Mouse (Mus musculus) heart, embryonic 10.5 days (tissue): ENCODE data around the gene Msmb. TPM values are rescaled to one million over a fixed set of nuclear protein-coding genes. Genes with fewer than 3 reads are reported as not detected.

Source experiments
- DNase-seq: peaks from one replicate; pipeline ENCODE4 v3.0.0-alpha.2; 2017; ENCODE audit warnings: low spot score
- H3K27ac ChIP-seq: fragments of 300-500 bp; sonication (generic); 2 replicates; pipeline ENCODE4 v1.5.1; 2016; ENCODE audit warnings: mild to moderate bottlenecking
- H3K27me3 ChIP-seq: fragments of 300-500 bp; sonication (generic); 2 replicates; pipeline ENCODE4 v1.6.1; 2016; ENCODE audit warnings: mild to moderate bottlenecking; ENCODE audit not compliant: poor library complexity, insufficient read depth, severe bottlenecking
- H3K36me3 ChIP-seq: fragments of 300-500 bp; sonication (generic); 2 replicates; pipeline ENCODE4 v1.6.1; 2016; ENCODE audit warnings: mild to moderate bottlenecking, moderate library complexity
- H3K4me1 ChIP-seq: fragments of 300-500 bp; sonication (generic); 2 replicates; pipeline ENCODE4 v1.6.1; 2016; ENCODE audit warnings: mild to moderate bottlenecking
- H3K4me3 ChIP-seq: fragments of 300-500 bp; sonication (generic); 2 replicates; pipeline ENCODE4 v1.5.1; 2016; ENCODE audit warnings: mild to moderate bottlenecking, moderate library complexity
- H3K9me3 ChIP-seq: fragments of 300-500 bp; sonication (generic); 2 replicates; pipeline ENCODE4 v1.6.1; 2016; ENCODE audit warnings: mild to moderate bottlenecking, moderate library complexity
- WGBS: fragments of 180-500 bp; shearing (Covaris S2); methylation state at CpG from one replicate; pipeline ENCODE4 v1.1.7; 2016; 5-methylcytosine and 5-hydroxymethylcytosine counted together
- polyA plus RNA-seq: library from polyadenylated mRNA; unstranded; fragments of >200 nt; fragmentation: Nextera tagmentation; extraction: Ambion mirVana; gene quantifications from 2 replicates; pipeline ENCODE4 v1.2.1, GENCODE M21; 2016

Gene Msmb
- polyA plus RNA-seq, 1 experiment from 2014 or later: not detected

GRCm38 (mm10) chr14:32153156-32153555 lies 11.3 kb downstream of the Msmb start:
- H3K9me3 ChIP-seq: no peaks in the 10 kb centered on the region
- H3K27me3 ChIP-seq: no peaks in the 10 kb centered on the region
- DNase-seq: no peak
- no peak overlapping the region for H3K27ac ChIP-seq
- H3K4me1 ChIP-seq: no peaks in the 10 kb centered on the region
- no peaks in the 10 kb centered on the region for H3K36me3 ChIP-seq
- 95% methylated on average over 2 of the region's 2 CpGs for WGBS
- no peak overlapping the region for H3K4me3 ChIP-seq

- H3K9me3 ChIP-seq: no peaks in the 10 kb centered on the region
- peaks cover 5% of the 10 kb centered on the region; the same call in 1 of the 2 replicates for H3K4me1 ChIP-seq
- no peaks in the 10 kb centered on the region for H3K27me3 ChIP-seq
- H3K27ac ChIP-seq: no peak overlapping the region
- H3K4me3 ChIP-seq: no peak overlapping the region
- no peak for DNase-seq
- no peaks in the 10 kb centered on the region for H3K36me3 ChIP-seq
- 86% methylated on average over 6 of the region's 6 CpGs for WGBS
Measured at GRCm38 (mm10) chr14:32154758-32155157, 12.9 kb downstream of the Msmb start.

- DNase-seq: no peak
- Histone ChIP-seq H3K9me3 (no peaks in the 10 kb centered on the region), H3K27ac (peak overlapping the region; percentile 93), H3K4me3 (peak overlapping the region; percentile 84), H3K36me3 (no peaks in the 10 kb centered on the region), H3K4me1 (peaks cover 31% of the 10 kb centered on the region), H3K27me3 (no peaks in the 10 kb centered on the region)
- WGBS: 35% methylated on average over 4 of the region's 4 CpGs
Measured at GRCm38 (mm10) chr14:32159150-32159670, 17.4 kb downstream of the Msmb start.

- under 1% methylated on average over 39 of the region's 40 CpGs for WGBS
- no peaks in the 10 kb centered on the region for H3K36me3 ChIP-seq
- H3K9me3 ChIP-seq: no peaks in the 10 kb centered on the region
- peak within 1 kb of the TSS; percentile 84 for H3K4me3 ChIP-seq
- H3K4me1 ChIP-seq: peaks cover 36% of the 10 kb centered on the region
- H3K27ac ChIP-seq: peak within 1 kb of the TSS; percentile 93
- DNase-seq: peak; percentile 99
- no peaks in the 10 kb centered on the region for H3K27me3 ChIP-seq
Measured at GRCm38 (mm10) chr14:32159690-32160246, 17.9 kb downstream of the Msmb start, which contains the start of gene Ncoa4. Gene Ncoa4, plus strand, starts transcription at chr14:32159865.

GRCm38 (mm10) chr14:32160563-32160962 lies 18.7 kb downstream of the Msmb start:
- H3K4me3 ChIP-seq: peak overlapping the region; percentile 84
- H3K27me3 ChIP-seq: no peaks in the 10 kb centered on the region
- peaks cover 43% of the 10 kb centered on the region for H3K4me1 ChIP-seq
- 23% methylated on average over 7 of the region's 7 CpGs for WGBS
- no peaks in the 10 kb centered on the region for H3K9me3 ChIP-seq
- peak; percentile 76 for DNase-seq
- no peaks in the 10 kb centered on the region for H3K36me3 ChIP-seq
- peak overlapping the region; percentile 93 for H3K27ac ChIP-seq

- 77% methylated on average over 12 of the region's 12 CpGs for WGBS
Measured at GRCm38 (mm10) chr14:32161090-32161885, 19.5 kb downstream of the Msmb start.

GRCm38 (mm10) chr14:32162231-32162630 lies 20.4 kb downstream of the Msmb start:
- H3K4me1 ChIP-seq: peaks cover 45% of the 10 kb centered on the region
- no peaks in the 10 kb centered on the region for H3K36me3 ChIP-seq
- H3K27me3 ChIP-seq: no peaks in the 10 kb centered on the region
- no peak for DNase-seq
- WGBS: 91% methylated on average over 5 of the region's 5 CpGs
- no peaks in the 10 kb centered on the region for H3K9me3 ChIP-seq
- H3K4me3 ChIP-seq: no peak overlapping the region
- no peak overlapping the region for H3K27ac ChIP-seq

More at GRCm38 (mm10) chr14:32161090-32161885, 19.5 kb downstream of the Msmb start:
- H3K9me3 ChIP-seq: no peaks in the 10 kb centered on the region
- peaks cover 45% of the 10 kb centered on the region for H3K4me1 ChIP-seq
- H3K36me3 ChIP-seq: no peaks in the 10 kb centered on the region
- peak; percentile 54 for DNase-seq
- peak overlapping the region; percentile 42; the same call in 1 of the 2 replicates for H3K27ac ChIP-seq
- no peaks in the 10 kb centered on the region for H3K27me3 ChIP-seq
- H3K4me3 ChIP-seq: peak overlapping the region; percentile 84

- Histone ChIP-seq H3K4me1 (peaks cover 47% of the 10 kb centered on the region), H3K9me3 (no peaks in the 10 kb centered on the region), H3K27ac (no peak overlapping the region; the same call in 1 of the 2 replicates), H3K36me3 (no peaks in the 10 kb centered on the region), H3K4me3 (no peak overlapping the region), H3K27me3 (no peaks in the 10 kb centered on the region)
- 88% methylated on average over 11 of the region's 11 CpGs for WGBS
- DNase-seq: peak; percentile 35
Measured at GRCm38 (mm10) chr14:32163203-32163888, 21.5 kb downstream of the Msmb start.

- Histone ChIP-seq H3K4me1 (peaks cover 46% of the 10 kb centered on the region), H3K9me3 (no peaks in the 10 kb centered on the region), H3K36me3 (no peaks in the 10 kb centered on the region), H3K27ac (peak overlapping the region; percentile 91), H3K4me3 (peak overlapping the region; percentile 74; the same call in 1 of the 2 replicates), H3K27me3 (no peaks in the 10 kb centered on the region)
- 68% methylated on average over 8 of the region's 8 CpGs for WGBS
- no peak for DNase-seq
Measured at GRCm38 (mm10) chr14:32164173-32165051, 22.6 kb downstream of the Msmb start.

- H3K27ac ChIP-seq: peak overlapping the region; percentile 91
- peak; percentile 97 for DNase-seq
- H3K4me3 ChIP-seq: peak overlapping the region; percentile 74
- no peaks in the 10 kb centered on the region for H3K9me3 ChIP-seq
- H3K27me3 ChIP-seq: no peaks in the 10 kb centered on the region
- WGBS: under 1% methylated on average over 42 of the region's 42 CpGs
- H3K36me3 ChIP-seq: no peaks in the 10 kb centered on the region
- peaks cover 42% of the 10 kb centered on the region for H3K4me1 ChIP-seq
Measured at GRCm38 (mm10) chr14:32165278-32166061, 23.6 kb downstream of the Msmb start.

GRCm38 (mm10) chr14:32166062-32166441 lies 24.2 kb downstream of the Msmb start:
- H3K27ac ChIP-seq: peak overlapping the region; percentile 91; the same call in 1 of the 2 replicates
- H3K4me3 ChIP-seq: peak overlapping the region; percentile 74
- H3K36me3 ChIP-seq: peaks cover 3% of the 10 kb centered on the region; the same call in 1 of the 2 replicates
- peaks cover 36% of the 10 kb centered on the region for H3K4me1 ChIP-seq
- DNase-seq: no peak
- no peaks in the 10 kb centered on the region for H3K27me3 ChIP-seq
- WGBS: 54% methylated on average over 2 of the region's 2 CpGs
- no peaks in the 10 kb centered on the region for H3K9me3 ChIP-seq
